Mouse (Mus musculus) layer of hippocampus, postnatal 10 days (tissue): ENCODE results near the gene Slc12a8. TPM values are rescaled to one million over a fixed set of nuclear protein-coding genes. Genes with fewer than 3 reads are reported as not detected.

Experiments used
- DNase-seq, 2 experiments: peaks; one replicate each; pipeline ENCODE4 v3.0.0; 2021; ENCODE audit warnings: low spot score in 2 of 2
- total RNA-seq, 2 experiments: library from RNA; stranded (reverse); gene quantifications; 2 replicates each; pipeline ENCODE4 v1.2.3; 2021

Slc12a8 gene
- total RNA-seq, 2 experiments from 2014 or later = 1.2 to 1.6 TPM

GRCm38 (mm10) chr16:33693553-33693952 is 176.4 kb downstream of the Slc12a8 start:
- DNase-seq = no peak

GRCm38 (mm10) chr16:33696811-33697575 is 179.9 kb downstream of the Slc12a8 start:
- DNase-seq = peak; percentile 58 to 72

GRCm38 (mm10) chr16:33697576-33698276 is 180.6 kb downstream of the Slc12a8 start:
- DNase-seq = no peak

GRCm38 (mm10) chr16:33698277-33698790 is 181.2 kb downstream of the Slc12a8 start:
- no peak for DNase-seq

GRCm38 (mm10) chr16:33700584-33700983 is 183.5 kb downstream of the Slc12a8 start:
- DNase-seq = no peak

GRCm38 (mm10) chr16:33701872-33702271 is 184.7 kb downstream of the Slc12a8 start:
- no peak for DNase-seq

GRCm38 (mm10) chr16:33704289-33704688 is 187.2 kb downstream of the Slc12a8 start:
- no peak for DNase-seq

- no peak for DNase-seq
These were observed 188.1 kb downstream of the Slc12a8 start for GRCm38 (mm10) chr16:33705258-33705657.

- DNase-seq = no peak
These were observed 189.2 kb downstream of the Slc12a8 start for GRCm38 (mm10) chr16:33706111-33706890.

- no peak for DNase-seq
These were observed 190.9 kb downstream of the Slc12a8 start for GRCm38 (mm10) chr16:33708031-33708430.

GRCm38 (mm10) chr16:33708585-33709397 is 191.7 kb downstream of the Slc12a8 start:
- DNase-seq = no peak

Other genes starting within 250 kb of the Slc12a8 start
- gene Zfp148, start 136.5 kb upstream of the Slc12a8 start, total RNA-seq = 10 to 100 TPM; 87.4 to 92.3 TPM
- gene Heg1, start 167.0 kb downstream of the Slc12a8 start, total RNA-seq = 10 to 100 TPM; 31.9 to 32.4 TPM